10 mouse cellular contexts compared by ENCODE assay signal in the genomic region with DNA sequence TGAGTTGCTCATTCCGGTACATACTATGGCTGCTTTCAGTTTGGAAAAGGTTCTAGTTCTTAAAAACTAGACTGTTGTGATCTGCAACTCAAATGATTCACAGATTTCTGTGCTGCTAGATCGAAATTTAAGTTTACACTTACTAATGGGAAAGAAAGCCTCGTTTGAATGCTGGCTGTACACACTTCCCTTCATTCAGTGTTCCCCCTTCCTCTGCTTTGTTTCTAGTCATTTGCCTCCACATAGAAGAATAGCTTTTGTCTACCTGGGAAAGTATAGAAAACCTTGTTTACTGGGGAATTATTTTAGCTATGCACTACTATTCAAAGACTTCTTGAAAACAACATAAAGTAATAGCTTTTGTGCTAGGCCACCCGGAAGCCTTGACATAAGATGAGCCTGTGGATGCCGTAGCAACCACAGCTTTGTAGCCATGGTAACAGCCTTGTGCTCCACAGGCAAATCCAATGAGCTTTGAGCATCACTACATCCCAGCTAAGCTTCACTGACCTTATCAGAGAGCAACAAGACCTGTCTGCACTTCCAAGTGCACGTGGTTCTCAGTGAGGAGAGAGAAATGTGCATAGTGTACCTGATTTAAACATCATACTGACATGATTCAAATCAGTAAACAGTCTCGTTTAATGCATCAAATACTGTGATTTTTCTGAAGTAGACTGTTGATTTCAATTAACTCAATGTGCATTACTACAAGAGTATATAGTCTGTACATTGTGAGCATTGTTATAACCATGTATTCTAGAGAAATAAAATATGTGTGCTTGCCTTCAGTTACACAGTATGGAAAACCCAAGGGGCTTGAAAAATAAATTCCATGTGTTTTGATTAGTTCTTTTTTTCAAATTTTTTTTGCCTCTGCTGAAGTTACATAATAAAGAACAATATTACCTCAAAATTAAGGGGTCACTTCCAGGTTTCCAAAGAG.
DNase-seq lines count a peak whose midpoint lies in the region; ATAC-seq and TF ChIP-seq lines count a peak whose summit lies in the region.
"Had no signal": no experiment of that assay in that cellular context is flagged by ENCODE, and none has a peak within 500 bp of the region (broad histone marks: within the 10 kb centered on the region; RNA-seq: fewer than 3 reads in every experiment).

No protein-coding gene starts in this region.

- ATAC-seq in frontal cortex, adult (ENCODE audit: low TSS enrichment) = peak; percentile 90
- ATAC-seq in neural tube, embryonic 15.5 days (ENCODE audit: low FRiP score) = peak; percentile 98
- no peak for ATAC-seq in megakaryocyte-erythroid progenitor cell, adult 5-6 weeks (replicated peaks; ENCODE audit: low FRiP score, low TSS enrichment, poor library complexity, severe bottlenecking)
- ATAC-seq in heart, embryonic 11.5 days (replicated peaks; ENCODE audit: insufficient number of reproducible peaks, low FRiP score, low TSS enrichment) = no peak

- H3K9ac ChIP-seq in neural tube, embryonic 15.5 days (replicated peaks) = no peak overlapping the region
- H3K9ac ChIP-seq in heart, embryonic 11.5 days (ENCODE audit: low read depth, low read length) = no peak overlapping the region
- H3K9ac ChIP-seq: kidney, embryonic 15.5 days had no signal

- no peaks in the 10 kb centered on the region for H3K9me3 ChIP-seq in neural tube, embryonic 15.5 days (replicated peaks)
- no peaks in the 10 kb centered on the region for H3K9me3 ChIP-seq in heart, embryonic 11.5 days (replicated peaks; ENCODE audit: control insufficient read depth, low read length)
- H3K9me3 ChIP-seq: kidney, embryonic 15.5 days had no signal

- peaks cover 6% of the 10 kb centered on the region; the same call in 1 of the 2 replicates for H3K4me1 ChIP-seq in neural tube, embryonic 15.5 days
- H3K4me1 ChIP-seq in heart, embryonic 11.5 days (ENCODE audit: control insufficient read depth, insufficient read depth, low read length) = no peaks in the 10 kb centered on the region
- H3K4me1 ChIP-seq in kidney, adult 2 months (ENCODE audit: control insufficient read depth, insufficient read depth, low read length) = no peaks in the 10 kb centered on the region
- H3K4me1 ChIP-seq: kidney, embryonic 15.5 days had no signal

- DNase-seq in embryo, embryonic 11 days = peak; percentile 46
- DNase-seq in layer of hippocampus, postnatal 14 days (ENCODE audit: low spot score in 2 of 2) = peak; percentile 5 to 31
- DNase-seq in spleen, adult 12 weeks (ENCODE audit: low spot score) = no peak
- DNase-seq in kidney, adult 2 months = no peak
- DNase-seq: adrenal gland, postnatal 14 days had no signal

- no peak overlapping the region for H3K27ac ChIP-seq in neural tube, embryonic 15.5 days (replicated peaks)
- H3K27ac ChIP-seq in heart, embryonic 11.5 days (ENCODE audit: low read depth, low read length) = no peak overlapping the region
- H3K27ac ChIP-seq in kidney, adult 2 months (ENCODE audit: insufficient read depth, low read depth, low read length) = no peak overlapping the region
- H3K27ac ChIP-seq: kidney, embryonic 15.5 days had no signal

- no peaks in the 10 kb centered on the region for H3K27me3 ChIP-seq in neural tube, embryonic 15.5 days (replicated peaks)
- no peaks in the 10 kb centered on the region for H3K27me3 ChIP-seq in heart, embryonic 11.5 days (ENCODE audit: control insufficient read depth, insufficient read depth, low read length)
- H3K27me3 ChIP-seq in kidney, adult 2 months (replicated peaks; ENCODE audit: control insufficient read depth, insufficient read depth, low read length) = no peaks in the 10 kb centered on the region
- H3K27me3 ChIP-seq: kidney, embryonic 15.5 days had no signal

- H3K4me2 ChIP-seq in neural tube, embryonic 15.5 days = no peak overlapping the region
- no peak overlapping the region for H3K4me2 ChIP-seq in heart, embryonic 11.5 days
- H3K4me2 ChIP-seq: kidney, embryonic 15.5 days had no signal

- 38% methylated on average over 7 of the region's 7 CpGs for WGBS in neural tube, embryonic 15.5 days
- WGBS in heart, embryonic 11.5 days (ENCODE audit: insufficient replicate concordance) = 56% methylated on average over 7 of the region's 7 CpGs
- WGBS in kidney, adult 2 months = 68% methylated on average over 7 of the region's 7 CpGs

- no peaks in the 10 kb centered on the region for H3K36me3 ChIP-seq in neural tube, embryonic 15.5 days
- no peaks in the 10 kb centered on the region for H3K36me3 ChIP-seq in heart, embryonic 11.5 days (ENCODE audit: control insufficient read depth, insufficient read depth, low read length)
- no peaks in the 10 kb centered on the region for H3K36me3 ChIP-seq in kidney, adult 2 months (ENCODE audit: control insufficient read depth, insufficient read depth, low read length)
- H3K36me3 ChIP-seq: kidney, embryonic 15.5 days had no signal

- no peak for TF ChIP-seq CTCF in kidney, adult 2 months (conservative IDR thresholded peaks at IDR 0.05; ENCODE audit: insufficient read depth, insufficient read length, low read depth, low read length)

- no peak for TF ChIP-seq POLR2A in kidney, adult 2 months (IDR thresholded peaks at IDR 0.05; ENCODE audit: low read depth, low read length)

- H3K4me3 ChIP-seq in neural tube, embryonic 15.5 days (replicated peaks) = no peak overlapping the region
- no peak overlapping the region for H3K4me3 ChIP-seq in heart, embryonic 11.5 days (ENCODE audit: low read depth, low read length)
- H3K4me3 ChIP-seq in kidney, adult 2 months (ENCODE audit: insufficient read depth, low read depth, low read length) = no peak overlapping the region
- H3K4me3 ChIP-seq: kidney, embryonic 15.5 days had no signal

Comparison
In these comparisons a context has a peak if more than half of its experiments do, and no peak if none do; other contexts are left out.
1. DNase-seq: peak in embryo, embryonic 11 days (single experiment) and layer of hippocampus, postnatal 14 days (2 of 2); none in spleen, adult 12 weeks (single experiment) and kidney, adult 2 months (single experiment).
2. ATAC-seq: peak in frontal cortex, adult (single experiment) and neural tube, embryonic 15.5 days (single experiment); none in megakaryocyte-erythroid progenitor cell, adult 5-6 weeks (single experiment) and heart, embryonic 11.5 days (single experiment).